Mouse (Mus musculus) adrenal gland, adult 18-20 months (tissue): ENCODE measurements around the gene Iglon5. TPM values are rescaled to one million over a fixed set of nuclear protein-coding genes. Genes with fewer than 3 reads are reported as not detected.
A peak's percentile ranks its signal among the peaks of the same experiment; 100 is the strongest.

Source experiments
- DNase-seq, 2 experiments: peaks; one replicate each; pipeline ENCODE4 v3.0.0; 2021 to 2022; ENCODE audit warnings: low spot score in 2 of 2
- long read RNA-seq, 2 experiments: library from polyadenylated mRNA; stranded (forward); transcript quantifications; one replicate each; pipeline ENCODE4 v2.0.0; 2021
- total RNA-seq, 2 experiments: library from RNA; stranded (reverse); gene quantifications; 1 replicate in 1 of 2; 2 replicates in 1 of 2; pipeline ENCODE4 v1.2.3; 2021

Iglon5 gene
- 1 to 10 TPM; 1.3 to 1.5 TPM for total RNA-seq
- long read RNA-seq, experiment 1 = 0 reads
- long read RNA-seq, experiment 2 = 0 reads

- DNase-seq = no peak
These were observed at the start of gene Iglon5 for GRCm38 (mm10) chr7:43489631-43490125. TSS of gene Iglon5 (minus strand) at chr7:43490075.

GRCm38 (mm10) chr7:43538524-43538923, 48.6 kb upstream of the Iglon5 start:
- DNase-seq = no peak

GRCm38 (mm10) chr7:43532936-43533505, 43.1 kb upstream of the Iglon5 start:
- DNase-seq = no peak

- DNase-seq = no peak
These were observed 40.4 kb upstream of the Iglon5 start for GRCm38 (mm10) chr7:43530216-43530785.

- no peak for DNase-seq
These were observed 35.4 kb upstream of the Iglon5 start for GRCm38 (mm10) chr7:43525313-43525712.

GRCm38 (mm10) chr7:43522776-43523175, 32.9 kb upstream of the Iglon5 start:
- DNase-seq = no peak

- no peak for DNase-seq
These were observed 28.5 kb upstream of the Iglon5 start for GRCm38 (mm10) chr7:43518341-43518740.

GRCm38 (mm10) chr7:43515076-43515475, 25.2 kb upstream of the Iglon5 start:
- no peak for DNase-seq

GRCm38 (mm10) chr7:43512519-43512918, 22.6 kb upstream of the Iglon5 start:
- no peak for DNase-seq

GRCm38 (mm10) chr7:43511707-43512478, 22.0 kb upstream of the Iglon5 start:
- DNase-seq = no peak

GRCm38 (mm10) chr7:43495343-43496021, 5.6 kb upstream of the Iglon5 start:
- DNase-seq = peak; percentile 21 to 48

- no peak for DNase-seq
These were observed 986 bp upstream of the Iglon5 start for GRCm38 (mm10) chr7:43490861-43491260.

GRCm38 (mm10) chr7:43490182-43490584, 308 bp upstream of the Iglon5 start:
- peak in 1 of 2 experiments; percentile 29 for DNase-seq

GRCm38 (mm10) chr7:43488646-43489045, 1.2 kb downstream of the Iglon5 start:
- no peak for DNase-seq

- DNase-seq = no peak
These were observed 6.6 kb downstream of the Iglon5 start for GRCm38 (mm10) chr7:43483236-43483635.

- no peak for DNase-seq
These were observed 7.7 kb downstream of the Iglon5 start for GRCm38 (mm10) chr7:43482090-43482716.

- DNase-seq = no peak
These were observed 8.7 kb downstream of the Iglon5 start for GRCm38 (mm10) chr7:43481191-43481590.

GRCm38 (mm10) chr7:43476376-43476775, 13.5 kb downstream of the Iglon5 start:
- no peak for DNase-seq

- DNase-seq = no peak
These were observed 14.2 kb downstream of the Iglon5 start for GRCm38 (mm10) chr7:43475706-43476105.

GRCm38 (mm10) chr7:43470373-43470772, 19.5 kb downstream of the Iglon5 start:
- peak; percentile 25 to 55 for DNase-seq

- peak; percentile 76 to 80 for DNase-seq
These were observed 23.7 kb downstream of the Iglon5 start for GRCm38 (mm10) chr7:43466099-43466694.
